ENCODE assay signal across 9 mouse cellular contexts in genomic region chr16:26782331-26782730, GRCm38 (mm10).
DNase-seq lines count a peak whose midpoint lies in the region; ATAC-seq lines count a peak whose summit lies in the region.
"Had no signal": no experiment of that assay in that cellular context is flagged by ENCODE, and none has a peak within 500 bp of the region (broad histone marks: within the 10 kb centered on the region; RNA-seq: fewer than 3 reads in every experiment).

No protein-coding gene starts in this region.

- intact Hi-C loops in left cerebral cortex, postnatal 14 days (cut with DNase I) = loop anchor here (10.0 kb wide), 2 partner anchors 362 to 672 kb away; no protein-coding TSS in a partner anchor
- intact Hi-C loops in heart, postnatal 10 days (cut with DNase I) = no loop called here

- ATAC-seq in frontal cortex, adult (ENCODE audit: low TSS enrichment) = peak; percentile 80

- DNase-seq in frontal cortex, postnatal 36 days (ENCODE audit: low spot score in 2 of 2) = no peak
- DNase-seq in left cerebral cortex, postnatal 14 days (ENCODE audit: low spot score in 2 of 2) = peak; percentile 27 to 42
- no peak for DNase-seq in left cerebral cortex, adult 8-10 months (ENCODE audit: low spot score in 2 of 2)
- DNase-seq in NIH3T3 (ENCODE audit: low read depth) = peak; percentile 52
- peak; percentile 10 for DNase-seq in hindlimb bud, embryonic 11.5 days (ENCODE audit: extremely low spot score, low read depth, low spot score)
- DNase-seq in heart, postnatal 10 days = no peak
- DNase-seq in heart, postnatal 4 days = no peak
- DNase-seq: thymus, postnatal 25 days had no signal

Comparison
In these comparisons a context has a peak if more than half of its experiments do, and no peak if none do; other contexts are left out.
1. DNase-seq: peak in left cerebral cortex, postnatal 14 days (2 of 2), NIH3T3 (single experiment) and hindlimb bud, embryonic 11.5 days (single experiment); none in frontal cortex, postnatal 36 days (0 of 2), left cerebral cortex, adult 8-10 months (0 of 2), heart, postnatal 10 days (0 of 2) and heart, postnatal 4 days (single experiment).